Mouse (Mus musculus) bone marrow, adult 2 months (tissue): ENCODE data around the gene Sgip1. TPM values are rescaled to one million over a fixed set of nuclear protein-coding genes. Genes with fewer than 3 reads are reported as not detected.

Experiments
- H3K27ac ChIP-seq: fragments of 200-500 bp; 2 replicates; pipeline ENCODE4 v1.5.1; 2012; ENCODE audit warnings: low read depth, mild to moderate bottlenecking, control low read depth, inconsistent platforms, low read length; ENCODE audit not compliant: control insufficient read depth, poor library complexity, insufficient read depth
- H3K4me1 ChIP-seq: fragments of 200-500 bp; 2 replicates; pipeline ENCODE4 v1.6.1; 2011; ENCODE audit warnings: low read length; ENCODE audit not compliant: control insufficient read depth, insufficient read depth
- H3K4me3 ChIP-seq: fragments of 200-500 bp; replicated peaks from 2 replicates; pipeline ENCODE3; 2011; ENCODE audit warnings: mild to moderate bottlenecking, low read depth, low read length, control low read depth; ENCODE audit not compliant: control insufficient read depth
- CTCF ChIP-seq: fragments of 200-500 bp; IDR thresholded peaks from 2 replicates; pipeline ENCODE4 v1.5.1; 2011; ENCODE audit warnings: low read length, control low read depth; ENCODE audit not compliant: control insufficient read depth, insufficient read depth
- POLR2A ChIP-seq: fragments of 200-500 bp; IDR thresholded peaks from 2 replicates; pipeline ENCODE4 v1.6.1; 2011; ENCODE audit warnings: low read depth, mild to moderate bottlenecking, control low read depth, low read length, borderline replicate concordance; ENCODE audit not compliant: control insufficient read depth
- WGBS: fragments of 180-500 bp; shearing (Covaris S2); methylation state at CpG from one replicate; pipeline ENCODE4 v1.1.7; 2018; 5-methylcytosine and 5-hydroxymethylcytosine counted together
- polyA plus RNA-seq: library from polyadenylated mRNA; stranded (reverse); fragments of >200 nt; gene quantifications from 2 replicates; pipeline ENCODE4 v1.2.4, GENCODE M21; 2011; ENCODE audit warnings: low replicate concordance; ENCODE audit not compliant: missing spikeins, insufficient read depth, insufficient read length

Gene Sgip1
- polyA plus RNA-seq, 1 experiment, result 1.2 TPM

DNA sequence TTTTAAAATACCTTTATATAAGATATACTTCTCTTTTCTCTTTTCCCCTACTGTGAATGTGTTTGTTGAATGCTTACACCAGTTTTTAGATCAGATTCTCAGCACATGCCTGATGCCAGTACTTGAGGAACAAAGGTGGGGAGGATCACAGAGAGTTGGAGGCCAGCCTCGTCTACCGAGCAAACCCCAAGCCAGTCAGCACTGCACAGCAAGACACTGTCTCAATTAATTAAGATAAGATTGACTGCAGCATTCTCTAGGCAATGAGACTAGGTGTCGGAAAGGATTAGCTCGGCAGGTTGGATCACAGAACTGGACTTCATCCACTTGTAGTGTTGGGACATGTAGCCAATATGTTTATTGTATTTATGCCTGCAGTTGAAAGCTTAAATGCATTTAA lies 246.2 kb downstream of the Sgip1 start:
- Histone ChIP-seq H3K4me3 (no peak overlapping the region), H3K27ac (no peak overlapping the region), H3K4me1 (no peaks in the 10 kb centered on the region)
- 92% methylated on average over 4 of the region's 4 CpGs for WGBS
- TF ChIP-seq POLR2A, result no peak
- TF ChIP-seq CTCF, result no peak

DNA sequence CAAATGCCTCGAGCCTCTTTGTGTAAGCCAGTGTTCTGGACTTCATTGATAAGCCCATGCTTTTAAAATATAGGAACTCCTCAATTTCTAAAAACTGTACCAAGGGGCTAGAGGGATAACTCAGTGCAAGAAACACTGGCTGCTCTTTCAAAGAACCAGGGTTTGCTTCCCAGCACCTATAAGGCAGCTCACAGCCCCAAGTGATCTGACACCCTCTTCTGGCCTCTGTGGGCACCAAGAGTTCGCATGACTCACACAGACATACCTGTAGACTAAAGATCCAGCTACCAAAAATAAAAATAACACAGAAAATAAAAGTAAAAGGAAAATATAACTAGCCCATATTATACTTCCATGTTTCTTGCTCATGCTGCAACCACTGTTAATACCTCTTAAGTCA lies 246.7 kb downstream of the Sgip1 start:
- TF ChIP-seq POLR2A, result no peak
- WGBS, result 63% methylated on average over 2 of the region's 2 CpGs
- Histone ChIP-seq H3K4me3 (no peak overlapping the region), H3K4me1 (no peaks in the 10 kb centered on the region), H3K27ac (no peak overlapping the region)

DNA sequence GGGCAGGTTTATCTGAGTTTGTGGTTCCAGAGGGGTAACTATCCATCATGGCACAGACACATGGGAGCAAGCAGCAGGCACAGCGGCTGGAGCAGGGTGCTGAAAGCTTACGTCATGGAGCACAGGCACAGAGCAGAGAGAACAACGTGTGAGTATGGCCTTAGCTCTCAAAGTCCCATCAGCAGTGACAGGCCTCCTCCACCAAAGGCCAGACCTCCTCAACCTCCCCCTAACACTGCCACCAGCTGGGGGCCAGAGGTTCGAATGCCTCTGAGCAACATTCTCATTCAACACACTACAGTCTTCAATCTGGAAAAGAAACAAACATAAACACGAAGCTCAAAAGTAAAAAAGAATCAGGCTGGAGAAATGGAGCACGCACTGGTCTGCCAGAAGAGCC lies 247.4 kb downstream of the Sgip1 start:
- H3K4me3 ChIP-seq, result no peak overlapping the region
- no peak overlapping the region for H3K27ac ChIP-seq
- no peaks in the 10 kb centered on the region for H3K4me1 ChIP-seq
- TF ChIP-seq POLR2A, result no peak
- no peak for TF ChIP-seq CTCF
- 70% methylated on average over 6 of the region's 6 CpGs for WGBS

GRCm38 (mm10) chr4:102989391-102989790 lies 248.3 kb downstream of the Sgip1 start:
- WGBS, result 68% methylated on average over 5 of the region's 5 CpGs

GRCm38 (mm10) chr4:102990016-102990415 lies 248.9 kb downstream of the Sgip1 start:
- Histone ChIP-seq H3K4me1 (no peaks in the 10 kb centered on the region), H3K27ac (no peak overlapping the region), H3K4me3 (no peak overlapping the region)
- TF ChIP-seq POLR2A (no peak), CTCF (no peak)
- 78% methylated on average over 4 of the region's 4 CpGs for WGBS

More at GRCm38 (mm10) chr4:102989391-102989790, 248.3 kb downstream of the Sgip1 start:
- Histone ChIP-seq H3K4me3 (no peak overlapping the region), H3K4me1 (no peaks in the 10 kb centered on the region), H3K27ac (no peak overlapping the region)
- TF ChIP-seq POLR2A, result no peak
- no peak for TF ChIP-seq CTCF

DNA sequence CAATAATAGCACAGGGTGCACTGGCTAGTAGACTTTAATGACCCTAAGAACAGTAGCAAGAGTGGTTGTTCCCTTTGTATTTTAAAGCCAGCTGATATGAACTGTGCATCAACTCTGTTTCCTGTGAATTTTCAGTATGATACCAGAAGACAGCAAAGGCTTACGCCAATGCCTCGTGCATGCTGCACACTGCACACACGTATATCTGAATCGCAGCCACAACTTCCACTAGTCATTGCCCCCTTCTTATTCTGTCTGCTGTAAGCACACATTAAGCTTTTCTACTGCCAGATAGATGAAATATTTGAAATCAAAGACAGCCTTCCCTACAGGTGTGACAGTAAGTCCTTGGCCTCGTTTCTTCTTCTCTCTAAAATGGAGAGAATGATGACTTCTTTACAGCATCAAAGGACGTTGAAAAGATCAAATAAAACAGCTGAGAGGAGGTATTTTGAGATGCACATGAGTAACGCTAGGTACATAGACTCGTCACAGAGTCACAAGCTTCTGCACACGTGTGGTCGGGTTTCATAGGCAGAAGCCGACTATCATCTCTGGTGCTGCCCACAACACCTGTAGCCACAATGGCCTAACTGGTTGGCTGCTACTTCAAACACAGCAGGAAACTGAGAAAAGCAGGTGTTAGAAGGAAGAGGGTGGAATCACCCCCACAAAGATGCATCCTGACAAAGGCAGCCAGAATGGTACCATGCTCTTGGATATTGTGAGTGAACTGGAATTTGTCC lies 249.7 kb downstream of the Sgip1 start:
- WGBS, result 67% methylated on average over 11 of the region's 11 CpGs
- TF ChIP-seq POLR2A (no peak), CTCF (no peak)
- no peaks in the 10 kb centered on the region for H3K4me1 ChIP-seq
- H3K4me3 ChIP-seq, result no peak overlapping the region
- H3K27ac ChIP-seq, result no peak overlapping the region

GRCm38 (mm10) chr4:102991685-102992084 lies 250.6 kb downstream of the Sgip1 start:
- 86% methylated on average over 3 of the region's 3 CpGs for WGBS
- TF ChIP-seq POLR2A (no peak), CTCF (no peak)
- H3K27ac ChIP-seq, result no peak overlapping the region
- H3K4me1 ChIP-seq, result no peaks in the 10 kb centered on the region
- no peak overlapping the region for H3K4me3 ChIP-seq

DNA sequence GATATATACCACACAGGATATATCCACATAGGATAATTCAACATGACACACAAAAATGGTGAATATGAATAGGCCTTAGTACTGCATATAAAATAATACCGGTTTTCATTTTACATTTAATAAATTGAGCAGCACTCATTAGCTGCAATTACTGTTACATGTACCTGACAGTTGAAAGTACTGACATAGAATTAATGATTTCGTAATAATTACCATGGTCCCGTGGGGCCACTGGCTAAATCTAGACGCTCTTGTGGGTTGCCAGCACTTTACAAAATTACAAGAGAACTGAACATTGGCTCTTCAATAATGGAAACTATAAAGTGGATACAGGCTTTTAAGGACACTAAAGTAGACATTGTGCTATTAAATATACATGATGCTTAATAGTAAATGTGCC lies 263.6 kb downstream of the Sgip1 start:
- Histone ChIP-seq H3K4me1 (no peaks in the 10 kb centered on the region), H3K4me3 (no peak overlapping the region), H3K27ac (no peak overlapping the region)
- WGBS, result 61% methylated on average over 4 of the region's 4 CpGs
- TF ChIP-seq POLR2A, result no peak
- no peak for TF ChIP-seq CTCF

- H3K4me1 ChIP-seq, result no peaks in the 10 kb centered on the region
- TF ChIP-seq CTCF (no peak), POLR2A (no peak)
- no peak overlapping the region for H3K4me3 ChIP-seq
- H3K27ac ChIP-seq, result no peak overlapping the region
- 81% methylated on average over 15 of the region's 15 CpGs for WGBS
Measured at GRCm38 (mm10) chr4:103005190-103005945, 264.3 kb downstream of the Sgip1 start.
